Mouse (Mus musculus): Measurements from ENCODE around the gene Arhgap8. TPM values are rescaled to one million over a fixed set of nuclear protein-coding genes. Genes with fewer than 3 reads are reported as not detected.

Gene Arhgap8
- polyA plus RNA-seq, 1 experiment from 2014 or later: 3.5 TPM

GRCm38 (mm10) chr15:84811126-84811525, 91.3 kb downstream of the Arhgap8 start:
- Histone ChIP-seq H3K9me3 (replicated peaks) (no peaks in the 10 kb centered on the region), H3K4me3 (no peak overlapping the region), H3K9ac (no peak overlapping the region), H3K27me3 (no peaks in the 10 kb centered on the region), H3K4me2 (no peak overlapping the region), H3K27ac (no peak overlapping the region), H3K36me3 (no peaks in the 10 kb centered on the region), H3K4me1 (replicated peaks) (no peaks in the 10 kb centered on the region)
- WGBS: 51% methylated on average over 5 of the region's 5 CpGs
- no peak for ATAC-seq (replicated peaks; ENCODE audit: insufficient number of reproducible peaks, insufficient read depth, low FRiP score, low read depth)

DNA sequence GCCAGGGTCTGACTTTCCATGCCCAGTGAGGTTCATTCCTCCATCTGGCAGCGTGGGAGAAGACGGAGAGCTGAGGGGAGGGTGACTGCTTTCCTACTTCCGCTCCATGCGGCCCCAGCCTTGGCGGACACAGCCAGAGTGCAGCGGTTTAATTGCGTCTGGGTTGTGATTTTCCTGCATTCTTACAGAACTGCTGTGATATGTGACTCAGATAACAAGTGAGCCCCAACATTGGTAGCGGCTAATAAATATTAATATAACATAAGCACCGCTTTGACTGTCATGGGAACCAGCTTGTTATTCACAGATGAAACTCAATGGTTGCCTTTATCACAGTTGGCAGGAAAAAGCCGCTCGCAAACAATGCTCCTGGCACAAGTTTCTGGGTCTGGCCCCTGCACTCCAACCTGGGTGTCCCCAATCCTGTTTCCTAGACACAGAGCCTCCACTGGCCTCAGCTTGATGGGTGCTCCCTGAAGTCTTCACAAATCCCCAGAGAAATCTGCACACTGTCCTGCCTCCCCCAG, 93.0 kb downstream of the Arhgap8 start:
- Histone ChIP-seq H3K27me3 (no peaks in the 10 kb centered on the region), H3K9ac (no peak overlapping the region), H3K9me3 (replicated peaks) (no peaks in the 10 kb centered on the region), H3K4me2 (no peak overlapping the region), H3K4me3 (no peak overlapping the region), H3K27ac (no peak overlapping the region), H3K4me1 (replicated peaks) (no peaks in the 10 kb centered on the region), H3K36me3 (no peaks in the 10 kb centered on the region)
- no peak for ATAC-seq (replicated peaks; ENCODE audit: insufficient number of reproducible peaks, insufficient read depth, low FRiP score, low read depth)
- WGBS: 77% methylated on average over 11 of the region's 11 CpGs

DNA sequence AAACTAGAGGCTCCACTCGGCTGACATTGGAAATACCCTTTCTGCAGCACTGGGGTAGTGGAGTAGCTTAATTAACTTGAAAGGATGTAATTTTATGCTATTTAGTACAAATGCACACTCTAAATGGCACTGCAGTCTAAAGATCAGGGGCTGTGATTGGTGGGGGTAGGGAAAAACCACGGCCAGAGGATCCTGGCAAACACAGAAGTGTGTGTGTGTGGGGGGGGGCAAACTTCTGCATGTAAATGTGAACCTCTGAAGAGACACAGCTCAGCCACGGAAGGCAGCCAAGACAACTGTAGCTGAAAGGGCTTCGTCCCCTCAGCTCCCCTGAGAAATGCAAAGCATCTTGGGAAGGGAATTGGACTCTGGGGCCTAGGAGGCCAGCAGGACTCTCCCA, 95.3 kb downstream of the Arhgap8 start:
- Histone ChIP-seq H3K4me1 (replicated peaks) (no peaks in the 10 kb centered on the region), H3K27me3 (no peaks in the 10 kb centered on the region), H3K36me3 (no peaks in the 10 kb centered on the region), H3K4me3 (no peak overlapping the region), H3K9me3 (replicated peaks) (no peaks in the 10 kb centered on the region), H3K27ac (no peak overlapping the region), H3K4me2 (no peak overlapping the region), H3K9ac (no peak overlapping the region)
- 60% methylated on average over 4 of the region's 4 CpGs for WGBS
- ATAC-seq (replicated peaks; ENCODE audit: insufficient number of reproducible peaks, insufficient read depth, low FRiP score, low read depth): no peak

- no peak overlapping the region for H3K27ac ChIP-seq
- 63% methylated on average over 3 of the region's 3 CpGs for WGBS
- no peaks in the 10 kb centered on the region for H3K27me3 ChIP-seq
- H3K36me3 ChIP-seq: no peaks in the 10 kb centered on the region
- no peak overlapping the region for H3K4me2 ChIP-seq
- no peak for ATAC-seq (replicated peaks; ENCODE audit: insufficient number of reproducible peaks, insufficient read depth, low FRiP score, low read depth)
- H3K9me3 ChIP-seq (replicated peaks): no peaks in the 10 kb centered on the region
- H3K4me1 ChIP-seq (replicated peaks): no peaks in the 10 kb centered on the region
- no peak overlapping the region for H3K4me3 ChIP-seq
- H3K9ac ChIP-seq: no peak overlapping the region
Observed at GRCm38 (mm10) chr15:84817589-84817988, 97.7 kb downstream of the Arhgap8 start.

- H3K4me3 ChIP-seq: no peak overlapping the region
- no peaks in the 10 kb centered on the region for H3K36me3 ChIP-seq
- ATAC-seq (replicated peaks; ENCODE audit: insufficient number of reproducible peaks, insufficient read depth, low FRiP score, low read depth): no peak
- no peak overlapping the region for H3K27ac ChIP-seq
- WGBS: 82% methylated on average over 11 of the region's 11 CpGs
- no peaks in the 10 kb centered on the region for H3K9me3 ChIP-seq (replicated peaks)
- H3K4me1 ChIP-seq (replicated peaks): no peaks in the 10 kb centered on the region
- H3K27me3 ChIP-seq: no peaks in the 10 kb centered on the region
- no peak overlapping the region for H3K9ac ChIP-seq
- H3K4me2 ChIP-seq: no peak overlapping the region
Observed at GRCm38 (mm10) chr15:84818284-84818683, 98.4 kb downstream of the Arhgap8 start.

DNA sequence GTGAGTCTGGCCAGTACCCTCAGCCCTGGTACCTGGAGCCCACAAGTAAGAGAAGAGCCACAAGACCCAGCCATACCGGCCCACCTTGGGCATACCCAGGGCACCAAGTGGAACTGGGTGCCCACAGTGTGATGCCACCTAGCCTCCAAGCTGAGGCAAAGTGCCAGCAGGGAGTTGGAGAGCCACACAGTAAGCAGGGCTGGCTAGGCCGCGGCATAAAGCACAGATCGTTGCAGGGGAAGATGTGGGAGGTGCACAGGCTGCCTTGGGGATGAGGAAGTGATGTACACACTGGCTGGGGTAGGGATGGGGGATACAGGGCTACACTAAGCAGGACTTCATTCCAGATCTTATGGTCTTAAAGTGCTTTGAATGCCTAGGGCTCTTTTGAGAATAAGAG, 101.0 kb downstream of the Arhgap8 start:
- WGBS: 88% methylated on average over 4 of the region's 4 CpGs
- Histone ChIP-seq H3K36me3 (no peaks in the 10 kb centered on the region), H3K4me2 (no peak overlapping the region), H3K4me1 (replicated peaks) (no peaks in the 10 kb centered on the region), H3K9ac (no peak overlapping the region), H3K27me3 (no peaks in the 10 kb centered on the region), H3K9me3 (replicated peaks) (no peaks in the 10 kb centered on the region), H3K4me3 (no peak overlapping the region), H3K27ac (no peak overlapping the region)
- no peak for ATAC-seq (replicated peaks; ENCODE audit: insufficient number of reproducible peaks, insufficient read depth, low FRiP score, low read depth)

Other genes with a start within 250 kb of the Arhgap8 start
- 8.5 and 11.1 TPM in 2 replicates for gene Rtl6, start 162.2 kb upstream of the Arhgap8 start, polyA plus RNA-seq (2015; fragmentation: Nextera tagmentation; extraction: Ambion mirVana)
- 11.8 and 18.0 TPM in 2 replicates for gene Prr5, start 50.4 kb upstream of the Arhgap8 start, polyA plus RNA-seq (2015; fragmentation: Nextera tagmentation; extraction: Ambion mirVana)
- 0.16 and 0.46 TPM in 2 replicates for gene Phf21b, start 136.0 kb downstream of the Arhgap8 start, polyA plus RNA-seq (2015; fragmentation: Nextera tagmentation; extraction: Ambion mirVana)
- 0.38 and 0.40 TPM in 2 replicates for gene Gm29666, start 200.0 kb downstream of the Arhgap8 start, polyA plus RNA-seq (2015; fragmentation: Nextera tagmentation; extraction: Ambion mirVana)
- 16.4 and 19.1 TPM in 2 replicates for gene Nup50, start 203.4 kb downstream of the Arhgap8 start, polyA plus RNA-seq (2015; fragmentation: Nextera tagmentation; extraction: Ambion mirVana)